In genomic region chr13:114760901-114761300, GRCm38 (mm10) we compare ENCODE assay signal across 10 mouse cellular contexts. TPM values are rescaled to one million over a fixed set of nuclear protein-coding genes. Genes with fewer than 3 reads are reported as not detected.
DNase-seq lines count a peak whose midpoint lies in the region; TF ChIP-seq lines count a peak whose summit lies in the region.
"Had no signal": no experiment of that assay in that cellular context is flagged by ENCODE, and none has a peak within 500 bp of the region (broad histone marks: within the 10 kb centered on the region; RNA-seq: fewer than 3 reads in every experiment).

No protein-coding gene starts in this region.

- TF ChIP-seq CTCF in heart, adult 2 months (IDR thresholded peaks at IDR 0.05), result no peak

- peak; percentile 44 to 61 for DNase-seq in heart, adult 2 months
- DNase-seq in heart, embryonic 10.5 days (ENCODE audit: low spot score), result no peak
- peak; percentile 68 for DNase-seq in adrenal gland, adult 8-10 months
- peak; percentile 38 to 62 for DNase-seq in gastrocnemius, postnatal 36 days
- DNase-seq in ovary, postnatal 14 days (ENCODE audit: low spot score), result peak; percentile 13
- DNase-seq in kidney, postnatal 36 days, result no peak
- no peak for DNase-seq in urinary bladder, postnatal 10 days (ENCODE audit: low spot score)
- DNase-seq: cerebellum, postnatal 36 days; thymus, postnatal 14 days had no signal

- TF ChIP-seq EP300 in heart, adult 2 months (IDR thresholded peaks at IDR 0.05; ENCODE audit: insufficient read depth, low read depth, low read length), result 0 out of 2 replicates have a peak, but pooled peaks have one; percentile 18

- TF ChIP-seq POLR2A in heart, adult 2 months (IDR thresholded peaks at IDR 0.05; ENCODE audit: insufficient read depth, low read depth, low read length), result no peak

- no peaks in the 10 kb centered on the region; the same call in 1 of the 2 replicates for H3K4me1 ChIP-seq in heart, adult 2 months (ENCODE audit: control insufficient read depth, insufficient read depth, low read length)
- H3K4me1 ChIP-seq in heart, embryonic 10.5 days, result no peaks in the 10 kb centered on the region
- H3K4me1 ChIP-seq: hindbrain, embryonic 10.5 days had no signal

- no peak overlapping the region for H3K9ac ChIP-seq in heart, adult 2 months (ENCODE audit: low read depth, low read length)

- no peaks in the 10 kb centered on the region for H3K36me3 ChIP-seq in heart, adult 2 months (ENCODE audit: control insufficient read depth, insufficient read depth, low read length)
- no peaks in the 10 kb centered on the region for H3K36me3 ChIP-seq in heart, embryonic 10.5 days
- H3K36me3 ChIP-seq: hindbrain, embryonic 10.5 days had no signal

- no peaks in the 10 kb centered on the region for H3K27me3 ChIP-seq in heart, adult 2 months (ENCODE audit: control insufficient read depth, insufficient read depth, low read length)
- H3K27me3 ChIP-seq in heart, embryonic 10.5 days (ENCODE audit: insufficient read depth, poor library complexity, severe bottlenecking), result no peaks in the 10 kb centered on the region

- no peak overlapping the region for H3K27ac ChIP-seq in heart, adult 2 months
- no peak overlapping the region for H3K27ac ChIP-seq in heart, embryonic 10.5 days
- H3K27ac ChIP-seq: hindbrain, embryonic 10.5 days had no signal

- no peak overlapping the region for H3K4me3 ChIP-seq in heart, adult 2 months
- H3K4me3 ChIP-seq in heart, embryonic 10.5 days, result no peak overlapping the region
- H3K4me3 ChIP-seq: hindbrain, embryonic 10.5 days had no signal

- intact Hi-C loops in heart, adult 2 months (cut with DNase I), result no loop called here
- intact Hi-C loops in gastrocnemius, postnatal 36 days (cut with DNase I), result no loop called here

- WGBS in heart, adult 2 months, result 55% methylated on average over 3 of the region's 3 CpGs
- WGBS in heart, embryonic 10.5 days, result 84% methylated on average over 3 of the region's 3 CpGs

- no peaks in the 10 kb centered on the region for H3K79me2 ChIP-seq in heart, adult 2 months (replicated peaks; ENCODE audit: control insufficient read depth, insufficient read depth, low read length)

- no peaks in the 10 kb centered on the region for H3K9me3 ChIP-seq in heart, embryonic 10.5 days
- H3K9me3 ChIP-seq: hindbrain, embryonic 10.5 days had no signal

RNA-seq across cellular contexts. Expression of gene Mocs2, which starts 57.1 kb away (rescaled TPM):
- total RNA-seq in heart, adult 2 months (2021), result 10 to 100 TPM; 30.6 to 32.5 TPM
- 17.1 and 32.7 TPM in 2 replicates for polyA plus RNA-seq in heart, adult 2 months (2012; rRNA removed)
- polyA plus RNA-seq in heart, embryonic 10.5 days (2016; fragmentation: Nextera tagmentation; extraction: Ambion mirVana), result 50.0 and 57.1 TPM in 2 replicates
- total RNA-seq in adrenal gland, adult 8-10 months (2022), result 100 to 1,000 TPM; 131 to 185 (median 157) TPM
- total RNA-seq in gastrocnemius, postnatal 36 days (2021), result 10 to 100 TPM; 48.4 to 55.3 TPM

Comparison
In these comparisons a context has a peak if more than half of its experiments do, and no peak if none do; other contexts are left out.
1. DNase-seq: peak in heart, adult 2 months (2 of 2), adrenal gland, adult 8-10 months (single experiment), gastrocnemius, postnatal 36 days (2 of 2) and ovary, postnatal 14 days (single experiment); none in heart, embryonic 10.5 days (single experiment), kidney, postnatal 36 days (0 of 2) and urinary bladder, postnatal 10 days (single experiment).